Mouse (Mus musculus) liver, adult (tissue): Measurements from ENCODE around the gene Akap5.

ENCODE experiments used
- GATA4 ChIP-seq: IDR thresholded peaks from 2 replicates; pipeline ENCODE4 v1.6.1; 2014; ENCODE audit warnings: mild to moderate bottlenecking, low read length; ENCODE audit not compliant: insufficient replicate concordance

Akap5 gene

DNA sequence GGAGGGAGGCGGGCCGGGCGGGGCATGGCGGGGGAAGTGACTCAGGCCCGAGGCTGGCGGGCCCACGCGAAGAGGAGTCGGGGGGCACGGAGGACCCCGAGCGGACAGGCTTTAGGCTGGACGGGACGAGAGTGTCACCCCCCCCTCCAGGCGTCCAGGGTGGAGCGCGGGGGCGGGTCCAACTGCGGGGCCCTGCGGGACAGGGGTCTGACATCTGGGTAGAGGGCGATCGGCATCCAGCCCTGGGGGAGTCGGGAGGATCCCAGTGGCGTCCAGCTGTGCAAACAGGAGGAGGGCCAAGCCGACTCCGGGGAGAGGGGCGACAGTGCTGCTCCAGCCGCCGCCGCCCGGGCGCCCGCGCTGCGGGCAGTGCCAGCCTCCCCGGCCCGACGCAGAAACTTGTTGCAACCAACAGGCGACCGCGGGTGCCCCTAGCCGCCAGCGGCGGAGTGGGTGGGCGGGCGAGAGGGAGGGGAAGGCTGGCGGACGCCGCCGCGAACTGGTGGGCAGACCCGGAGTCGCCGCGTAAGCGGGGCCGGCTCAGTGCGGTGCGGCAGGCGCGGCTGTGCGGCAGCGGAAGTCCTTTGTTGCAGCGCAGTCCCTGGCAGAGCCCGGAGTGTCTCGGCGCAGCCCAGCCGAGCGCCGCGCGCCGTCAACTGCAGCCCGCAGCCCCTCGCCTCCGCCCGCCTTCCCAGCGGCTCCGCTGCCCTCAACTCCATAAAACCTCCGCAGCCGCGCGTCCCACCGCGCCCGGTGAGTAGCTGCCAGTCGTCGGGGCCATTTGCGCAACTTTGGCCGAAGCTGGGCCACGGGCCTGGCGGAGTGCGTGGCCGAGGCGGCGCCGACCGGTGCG, 45.5 kb downstream of the Akap5 start, which contains the start of gene Zbtb1:
TSS of gene Zbtb1 (plus strand) at position 289 of the 853 bp plus-strand sequence.
- peak; percentile 3; the same call in 1 of the 2 replicates for TF ChIP-seq GATA4

DNA sequence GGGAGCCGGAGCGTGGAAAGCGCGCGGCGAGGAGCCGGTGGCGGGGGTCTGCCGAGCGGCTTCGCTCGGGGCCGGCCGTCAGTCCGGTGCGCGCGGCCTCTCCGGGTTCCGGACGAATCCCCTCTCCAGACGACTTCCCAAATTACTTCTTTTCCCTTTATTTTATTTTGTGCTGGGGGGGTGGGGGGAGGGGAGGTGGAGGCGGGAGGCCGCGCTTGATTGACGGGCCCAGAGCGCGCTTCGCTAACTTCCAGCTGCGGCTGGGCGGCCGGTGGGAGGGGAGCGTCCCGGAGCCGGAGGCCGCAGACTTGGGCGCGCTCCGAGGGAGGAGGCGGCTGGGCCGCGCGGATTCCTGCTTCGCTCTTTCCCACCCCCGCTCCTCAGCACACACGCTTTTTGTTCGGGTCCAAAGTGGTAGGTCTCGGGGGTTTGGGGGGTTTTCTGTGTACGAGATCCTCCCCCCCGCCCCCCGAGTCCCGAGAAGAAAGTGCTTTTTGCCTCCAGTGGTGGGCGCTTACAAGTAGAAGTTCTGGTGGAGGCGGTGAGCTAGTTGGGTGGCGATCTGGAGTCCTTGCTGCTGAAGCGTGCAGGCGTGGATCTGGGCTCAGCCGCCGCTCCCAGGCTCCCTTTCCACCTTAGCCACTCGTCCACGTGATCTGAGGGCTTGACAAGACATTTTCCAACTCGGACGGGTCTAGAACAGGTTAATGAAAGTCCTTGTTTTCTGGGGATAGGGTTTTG, 46.3 kb downstream of the Akap5 start:
- TF ChIP-seq GATA4: no peak

DNA sequence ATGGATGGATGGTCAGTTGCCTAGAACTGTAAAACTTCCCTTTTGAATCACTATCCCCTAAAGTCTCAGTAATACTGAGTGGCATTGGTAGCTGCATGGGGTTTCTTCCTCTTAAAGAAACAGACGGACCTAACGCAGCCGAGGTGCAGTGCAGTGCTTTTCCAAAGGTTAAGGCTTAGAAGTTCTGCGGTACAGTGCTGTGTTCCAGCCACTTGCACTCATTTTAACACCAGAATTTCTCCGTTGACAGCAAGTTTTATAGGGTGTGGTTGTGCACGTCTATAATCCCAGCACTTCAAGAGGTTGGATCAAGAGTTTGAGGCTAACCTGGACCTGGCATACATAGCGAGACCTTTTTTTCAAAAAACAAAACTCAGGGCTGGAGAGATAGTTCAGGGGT, 47.4 kb downstream of the Akap5 start:
- no peak for TF ChIP-seq GATA4

DNA sequence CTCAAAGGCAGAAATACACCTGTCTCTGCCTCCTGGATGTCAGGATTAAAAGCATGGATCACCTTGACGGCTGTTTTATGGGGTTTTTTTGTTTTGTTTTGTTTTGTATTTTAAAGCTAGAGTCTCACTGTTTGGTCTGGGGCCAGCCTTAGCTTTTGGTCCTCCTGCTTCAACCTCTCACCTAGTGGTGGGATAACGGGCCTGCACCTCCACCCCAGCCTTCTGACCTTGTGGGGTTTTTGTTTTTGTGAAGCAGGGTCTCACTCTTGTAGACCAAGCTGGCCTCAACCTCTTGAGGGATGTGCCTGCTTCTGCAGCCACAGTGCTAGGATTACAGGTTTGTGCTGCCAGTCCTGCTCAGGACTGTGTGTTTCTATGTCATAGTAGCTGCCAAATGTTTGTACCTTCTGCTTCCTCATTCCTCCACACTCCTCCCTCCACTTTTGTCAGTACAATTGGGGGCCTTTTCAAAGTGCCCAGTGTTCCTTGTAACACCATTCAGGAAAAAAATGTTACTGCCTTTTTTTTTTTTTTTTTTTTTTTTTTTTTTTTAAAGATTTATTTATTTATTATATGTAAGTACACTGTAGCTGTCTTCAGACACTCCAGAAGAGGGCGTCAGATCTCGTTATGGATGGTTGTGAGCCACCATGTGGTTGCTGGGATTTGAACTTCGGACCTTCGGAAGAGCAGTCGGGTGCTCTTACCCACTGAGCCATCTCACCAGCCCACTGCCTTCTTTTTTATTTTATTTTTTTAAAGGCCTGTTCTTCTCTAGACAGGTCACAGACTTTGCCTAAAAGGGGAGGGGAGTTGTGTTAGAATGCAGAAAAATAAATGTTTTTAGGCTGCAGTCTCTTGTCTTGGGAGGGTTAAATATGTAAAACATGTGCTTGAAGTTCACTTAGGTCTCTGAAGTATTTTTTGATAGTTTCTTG, 48.5 kb downstream of the Akap5 start:
- TF ChIP-seq GATA4: no peak

DNA sequence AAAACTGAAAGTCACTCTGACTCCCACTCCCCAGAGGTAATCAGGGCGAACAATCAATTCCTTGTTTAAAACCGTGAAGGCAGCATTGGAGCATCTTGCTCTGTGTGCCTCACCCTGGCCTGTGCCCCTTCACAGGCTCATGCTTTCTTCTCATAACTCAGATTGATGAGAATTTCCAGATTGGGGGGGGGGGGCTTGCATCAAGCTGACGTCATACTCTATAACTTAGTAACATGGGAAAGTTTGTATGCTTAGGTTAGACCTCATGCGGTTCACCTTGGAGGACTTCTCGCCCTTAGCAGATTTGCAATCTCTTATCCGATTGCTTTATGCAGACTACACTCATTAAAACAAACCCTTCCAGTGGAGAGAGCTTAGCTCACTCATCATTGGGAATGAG, 49.3 kb downstream of the Akap5 start:
- no peak for TF ChIP-seq GATA4

DNA sequence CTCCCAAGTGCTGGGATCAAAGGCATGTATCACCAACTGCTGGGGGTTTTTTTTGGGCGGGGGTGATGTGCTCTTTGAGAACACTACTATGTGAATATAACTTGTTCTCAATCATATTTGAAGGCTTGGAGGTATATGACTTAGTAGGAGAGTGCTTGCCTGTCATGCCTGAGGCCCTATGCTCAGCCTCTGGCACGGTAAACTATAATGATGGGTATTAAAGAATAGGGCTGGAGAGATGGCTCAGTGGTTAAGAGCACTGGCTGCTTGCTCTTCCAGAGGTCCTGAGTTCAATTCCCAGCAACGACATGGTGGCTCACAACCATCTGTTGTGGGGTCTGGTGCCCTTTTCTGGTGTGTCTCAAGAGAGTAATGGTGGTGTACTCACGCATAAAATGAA, 50.2 kb downstream of the Akap5 start:
- no peak for TF ChIP-seq GATA4

DNA sequence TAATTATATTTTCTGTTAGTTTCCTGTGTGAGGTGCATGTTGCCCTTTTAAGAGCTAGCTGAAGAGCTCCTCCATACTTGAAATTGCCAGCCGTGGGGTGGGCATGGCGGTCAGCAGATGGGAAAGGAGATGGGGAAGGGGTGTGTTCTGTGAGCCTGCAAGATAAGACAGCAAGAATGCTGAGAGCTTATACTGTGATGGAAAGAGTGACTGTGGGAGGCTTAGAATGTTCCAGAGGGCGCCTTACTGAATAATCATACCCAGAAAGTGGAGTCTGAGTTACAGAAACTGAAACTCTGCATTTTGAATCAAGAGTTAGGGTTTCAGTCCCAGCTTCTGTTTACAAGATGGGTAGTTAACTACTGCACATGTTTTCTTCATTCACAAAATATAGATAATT, 50.8 kb downstream of the Akap5 start:
- TF ChIP-seq GATA4: no peak

DNA sequence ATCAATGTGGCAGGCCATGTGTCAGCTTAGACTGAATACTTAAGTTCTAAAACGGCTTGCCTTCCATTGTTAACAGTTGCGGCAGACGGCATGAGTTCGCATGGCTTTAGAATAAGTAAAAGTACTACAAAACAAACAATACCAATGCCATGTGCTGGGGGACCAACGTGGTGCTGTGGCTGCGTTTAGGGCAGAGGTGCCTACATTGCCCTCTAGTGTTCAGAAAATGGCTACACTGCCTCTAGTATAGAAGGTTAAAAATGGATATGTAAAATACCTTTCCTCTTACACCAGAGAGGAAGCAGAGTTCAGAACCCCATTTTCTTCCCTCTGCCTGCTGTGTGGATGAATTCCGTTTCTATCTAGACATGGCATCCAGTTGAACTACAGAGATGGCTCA, 52.0 kb downstream of the Akap5 start:
- TF ChIP-seq GATA4: no peak

DNA sequence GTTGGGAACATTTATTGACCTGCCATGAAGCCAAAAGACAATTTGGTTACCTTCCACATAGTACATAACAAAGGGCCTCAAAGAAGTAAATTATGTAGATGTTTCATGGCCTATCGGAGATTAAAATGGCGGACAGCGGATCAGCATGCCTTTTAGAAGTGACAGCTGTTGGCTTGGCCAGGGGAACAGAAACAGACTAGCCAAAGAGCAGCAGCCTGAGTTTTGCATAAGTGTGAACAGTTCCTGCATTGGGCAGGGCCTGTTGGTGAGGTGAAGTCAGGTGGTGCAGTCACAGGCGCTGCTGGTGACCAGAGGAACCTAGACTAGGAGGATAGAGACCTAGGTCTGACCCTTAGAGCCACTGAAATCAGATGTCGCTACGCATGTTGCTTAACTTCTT, 52.4 kb downstream of the Akap5 start:
- TF ChIP-seq GATA4: no peak

DNA sequence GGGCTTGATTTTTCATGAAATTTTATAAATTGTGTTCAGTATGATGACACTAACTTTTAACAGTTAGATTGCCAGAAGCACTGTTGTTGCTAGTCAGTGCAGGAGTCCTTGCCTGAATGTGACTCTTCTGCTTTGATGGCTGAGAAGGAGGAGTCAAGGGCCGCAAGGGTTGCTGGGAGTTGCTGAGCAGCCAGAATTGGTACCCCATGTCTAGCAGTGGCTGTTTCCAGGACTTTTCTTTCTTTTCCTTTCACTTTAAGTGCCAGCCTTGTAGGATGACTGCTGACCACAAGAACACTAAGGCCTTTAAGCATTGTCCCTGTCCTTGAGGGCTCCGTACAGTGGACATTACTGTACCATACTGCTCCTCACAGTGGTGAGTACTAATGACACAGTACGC, 53.0 kb downstream of the Akap5 start:
- TF ChIP-seq GATA4: no peak

DNA sequence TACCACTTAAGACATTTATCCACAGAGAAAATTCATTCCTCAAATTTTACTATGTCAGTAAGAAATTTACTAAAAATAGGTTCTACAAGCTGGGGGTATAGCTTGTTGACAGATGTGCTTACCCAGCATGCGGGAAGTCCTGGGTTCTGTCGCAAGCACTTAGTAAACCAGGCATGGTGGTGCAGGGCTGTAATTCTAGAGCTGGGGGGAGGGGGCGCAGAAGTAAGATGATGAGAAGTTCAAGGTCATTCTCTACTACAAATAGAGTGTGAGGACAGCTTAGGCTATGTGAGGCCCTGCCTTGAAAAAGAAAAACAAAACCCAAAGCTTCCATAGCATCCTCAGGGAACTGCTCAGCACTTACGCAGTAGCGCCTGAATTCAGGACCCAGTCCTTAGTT, 53.9 kb downstream of the Akap5 start:
- TF ChIP-seq GATA4: no peak

DNA sequence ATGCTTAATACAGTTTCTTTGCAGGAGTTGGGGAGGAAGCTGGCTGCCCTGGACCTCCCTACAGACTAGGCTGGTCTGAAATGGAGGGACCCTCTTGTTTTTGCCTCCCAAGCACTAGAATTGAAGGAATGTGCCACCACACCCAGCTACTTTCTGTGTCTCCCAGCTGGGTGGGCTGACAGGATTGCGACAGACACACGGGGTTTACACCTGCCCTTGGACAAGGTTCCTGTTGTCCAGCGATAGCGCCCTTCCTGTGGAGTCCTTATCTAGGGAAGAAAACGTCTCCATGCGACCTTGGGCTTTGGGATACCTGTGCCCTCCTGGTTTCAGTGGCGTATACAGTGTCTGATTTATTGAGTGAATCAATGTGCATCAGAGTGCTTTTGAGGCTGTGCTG, 55.5 kb downstream of the Akap5 start:
- no peak for TF ChIP-seq GATA4
